Mouse (Mus musculus): Measurements from ENCODE around the gene Syt17.
"Not testable (repeated sequence)": the region's sequence is repeated elsewhere in the genome, so short reads cannot be mapped to it uniquely, and the experiment has no call there.

Gene Syt17

DNA sequence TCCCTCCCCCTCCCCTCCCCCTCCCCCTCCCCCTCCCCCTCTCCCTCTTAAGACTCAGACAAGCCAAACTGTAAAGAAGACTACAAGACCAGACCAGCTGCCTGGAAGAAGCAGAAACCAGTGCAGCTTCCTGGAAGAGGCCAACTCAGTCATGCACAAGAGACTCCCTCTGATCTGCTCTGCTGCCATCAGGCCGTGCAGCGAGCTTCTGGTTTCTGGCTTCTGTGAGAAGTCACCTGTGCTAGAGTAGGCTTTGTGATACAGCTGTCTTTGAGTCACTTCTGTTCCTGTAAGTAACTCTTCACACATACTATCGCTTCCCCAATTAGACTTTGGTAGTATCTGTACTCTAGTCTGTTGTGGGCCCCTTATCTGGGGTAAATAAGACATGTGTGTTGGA is 68.0 kb downstream of the Syt17 start:
- no peak for DNase-seq (ENCODE audit: low spot score)

- DNase-seq (ENCODE audit: low spot score) = no peak
These were observed 71.4 kb downstream of the Syt17 start for GRCm38 (mm10) chr7:118376590-118376989.

GRCm38 (mm10) chr7:118375341-118375740 is 72.7 kb downstream of the Syt17 start:
- DNase-seq (ENCODE audit: low spot score) = no peak

- DNase-seq (ENCODE audit: low spot score) = no peak
These were observed 76.7 kb downstream of the Syt17 start for GRCm38 (mm10) chr7:118371361-118371760.

GRCm38 (mm10) chr7:118369705-118370104 is 78.3 kb downstream of the Syt17 start:
- DNase-seq (ENCODE audit: low spot score) = no peak

DNA sequence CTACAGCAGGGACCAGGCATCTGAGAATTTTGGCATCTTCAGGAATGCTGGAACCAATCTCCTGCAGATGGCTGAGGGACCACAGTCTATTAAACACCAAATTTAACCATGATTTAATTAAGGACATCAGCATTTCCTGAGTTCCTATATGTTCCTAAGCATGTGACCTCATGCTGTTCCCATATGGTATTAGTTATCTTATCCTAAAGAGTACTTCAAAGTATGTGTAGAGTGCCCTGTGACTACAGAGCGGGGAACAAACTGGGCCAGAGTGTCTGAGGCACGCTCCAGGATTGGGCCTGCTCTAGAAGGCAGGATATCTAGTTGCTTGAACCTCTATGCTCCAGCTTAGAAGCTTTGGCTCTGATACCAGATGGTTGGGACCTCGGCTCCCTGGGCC is 82.1 kb downstream of the Syt17 start:
- no peak for DNase-seq (ENCODE audit: low spot score)

- DNase-seq (ENCODE audit: low spot score) = no peak
These were observed 82.8 kb downstream of the Syt17 start for GRCm38 (mm10) chr7:118365251-118365650.

DNA sequence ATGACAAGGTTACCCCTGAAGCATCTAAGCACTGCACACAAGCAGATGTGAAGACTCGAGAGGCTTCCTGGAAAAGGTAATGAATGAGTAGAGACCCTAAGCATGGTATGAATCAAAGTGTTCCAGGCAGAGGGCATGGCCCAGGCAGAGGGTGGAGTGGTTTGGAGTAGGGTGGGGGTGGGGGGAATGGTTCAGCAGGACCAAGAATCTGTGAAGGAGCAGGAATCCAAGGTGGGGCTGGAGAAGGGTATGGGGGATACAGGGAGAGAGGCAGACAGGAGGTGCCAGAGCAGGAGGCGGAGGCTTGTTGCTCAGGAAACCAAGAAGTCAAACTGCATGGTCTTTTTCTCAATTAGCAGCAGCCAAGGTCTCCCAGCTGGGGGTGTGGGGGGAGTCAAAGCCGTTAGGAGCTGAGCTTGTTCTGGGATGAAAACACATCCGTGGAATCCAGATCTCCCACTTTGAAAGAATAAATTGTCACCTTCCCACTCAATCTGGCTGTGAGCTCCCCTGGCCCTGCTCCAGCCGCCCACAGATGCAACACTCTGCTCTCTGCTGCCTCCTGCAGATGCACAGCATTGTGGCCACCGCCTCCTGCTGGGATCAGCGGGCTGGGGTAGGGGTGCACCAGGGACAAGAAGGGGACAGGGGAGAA is 83.5 kb downstream of the Syt17 start:
- DNase-seq (ENCODE audit: low spot score) = no peak

- DNase-seq (ENCODE audit: low spot score) = no peak
These were observed 84.3 kb downstream of the Syt17 start for GRCm38 (mm10) chr7:118363587-118364233.

GRCm38 (mm10) chr7:118362931-118363330 is 85.1 kb downstream of the Syt17 start:
- DNase-seq (ENCODE audit: low spot score) = no peak

GRCm38 (mm10) chr7:118362258-118362657 is 85.8 kb downstream of the Syt17 start:
- no peak for DNase-seq (ENCODE audit: low spot score)

GRCm38 (mm10) chr7:118358977-118359376 is 89.0 kb downstream of the Syt17 start:
- no peak for DNase-seq (ENCODE audit: low spot score)

GRCm38 (mm10) chr7:118356410-118357005 is 91.5 kb downstream of the Syt17 start:
- not testable (repeated sequence) for DNase-seq (ENCODE audit: low spot score)

- DNase-seq (ENCODE audit: low spot score) = no peak
These were observed 97.2 kb downstream of the Syt17 start for GRCm38 (mm10) chr7:118350840-118351239.

DNA sequence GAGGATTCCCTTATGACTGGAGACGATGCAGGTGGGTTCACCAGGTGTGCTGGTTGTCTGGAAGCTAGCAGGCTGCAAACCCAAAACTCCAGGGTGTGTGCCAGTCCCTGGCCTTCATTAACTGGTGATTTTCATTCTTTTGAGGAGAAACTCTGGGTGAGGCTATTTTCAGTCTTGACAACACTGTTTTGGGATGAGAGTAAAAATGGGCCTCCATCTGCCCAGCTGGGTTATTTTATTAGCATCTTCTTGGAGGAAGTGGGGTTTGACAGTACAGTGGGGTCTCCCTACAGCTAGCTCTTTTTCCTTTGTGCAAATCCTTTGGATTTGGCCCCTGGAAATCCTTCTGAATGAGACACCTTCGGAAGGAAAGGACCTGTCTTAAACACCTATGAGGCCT is 101.1 kb downstream of the Syt17 start:
- no peak for DNase-seq (ENCODE audit: low spot score)

DNA sequence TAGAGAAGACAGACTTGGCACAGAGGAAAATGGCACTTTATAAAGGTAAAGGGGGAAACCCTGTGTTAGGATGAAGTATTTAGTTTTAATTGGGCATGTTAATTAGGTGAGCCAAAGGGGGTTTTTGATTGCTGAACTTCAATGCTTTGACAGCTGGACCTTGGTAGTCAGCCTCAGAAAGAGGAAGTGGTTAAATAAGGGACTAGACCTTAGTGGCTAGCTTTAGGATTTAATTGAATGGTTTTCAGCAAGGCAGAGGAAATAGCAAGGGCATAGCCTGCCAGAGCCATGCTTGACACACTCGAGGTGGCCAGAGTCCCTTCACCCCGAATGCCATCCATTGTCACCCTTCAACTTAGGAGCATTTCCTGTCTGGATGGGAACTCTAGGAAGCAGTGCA is 101.6 kb downstream of the Syt17 start:
- DNase-seq (ENCODE audit: low spot score) = no peak

DNA sequence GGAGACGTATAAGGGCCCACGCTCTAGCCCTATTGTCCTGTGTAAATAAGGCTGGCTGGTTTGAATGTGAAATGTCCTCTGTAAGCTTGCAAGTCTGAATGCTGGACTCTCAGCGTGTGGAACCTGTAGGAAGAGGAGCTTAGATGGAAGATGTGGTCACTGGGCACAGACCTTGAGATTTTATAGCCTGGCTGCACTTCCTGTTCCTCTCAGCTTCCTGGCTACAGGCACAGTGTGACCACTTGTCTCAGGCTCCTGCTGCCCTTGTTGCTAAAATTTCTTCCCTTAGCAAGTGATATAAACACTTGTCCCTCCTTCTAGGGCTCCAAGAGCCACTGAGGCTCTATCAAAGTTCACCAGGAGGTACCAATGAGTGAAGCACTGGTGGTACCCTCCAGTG is 102.6 kb downstream of the Syt17 start:
- DNase-seq (ENCODE audit: low spot score) = no peak

GRCm38 (mm10) chr7:118344701-118345100 is 103.3 kb downstream of the Syt17 start:
- DNase-seq (ENCODE audit: low spot score) = no peak
